Mouse (Mus musculus): ENCODE results near the gene Myom1. TPM values are rescaled to one million over a fixed set of nuclear protein-coding genes. Genes with fewer than 3 reads are reported as not detected.

The Myom1 gene
- polyA plus RNA-seq, 1 experiment from 2014 or later, result 224 TPM

DNA sequence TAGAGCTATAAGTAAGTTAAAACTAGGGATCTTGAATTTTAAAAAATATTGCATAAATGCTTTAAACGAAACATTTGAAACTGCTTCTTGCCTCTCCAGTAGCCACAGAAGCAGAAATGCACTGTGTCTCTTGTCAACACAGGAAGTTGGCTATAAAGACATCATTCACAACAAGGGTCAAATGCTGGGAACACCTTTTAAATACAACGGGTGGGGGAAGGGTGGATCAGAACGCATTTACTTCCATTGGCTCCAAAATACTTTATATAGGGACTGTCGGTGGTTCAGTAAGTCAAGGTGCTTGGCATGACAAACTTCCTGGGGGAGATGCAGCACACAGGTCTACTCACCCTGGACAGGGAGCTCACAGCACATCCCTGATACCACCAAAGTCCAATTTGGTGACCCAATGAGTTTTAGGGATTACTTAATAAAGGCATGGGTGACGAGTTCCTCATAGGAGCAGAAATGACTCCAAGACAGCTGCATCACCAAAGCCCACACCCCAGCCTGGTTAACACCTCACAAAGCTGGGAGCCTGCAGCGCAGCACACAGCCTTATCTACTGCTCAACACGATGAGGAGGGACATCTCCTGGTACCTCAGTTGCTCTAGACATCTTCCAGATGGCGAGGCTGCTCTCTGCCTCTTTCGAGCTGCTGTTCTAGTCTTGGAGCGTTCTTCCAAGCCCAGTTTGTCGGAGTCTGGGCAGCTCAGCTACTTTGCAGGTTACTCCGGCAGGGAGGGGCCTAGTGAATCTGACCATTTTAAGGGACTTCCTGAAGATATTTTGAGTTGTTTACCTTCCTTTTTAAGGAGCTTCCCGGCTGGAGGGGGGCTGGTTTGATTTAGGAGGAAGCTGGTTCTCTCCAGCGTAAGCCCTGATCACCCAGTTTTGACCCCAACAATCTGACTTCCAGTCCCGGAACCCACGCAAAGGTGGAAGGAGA lies 134.2 kb downstream of the Myom1 start:
- Histone ChIP-seq H3K4me1 (ENCODE audit: control insufficient read depth, insufficient read depth, low read length) (no peaks in the 10 kb centered on the region), H3K4me3 (ENCODE audit: low read length) (no peak overlapping the region), H3K27me3 (ENCODE audit: control insufficient read depth, insufficient read depth, low read length) (no peaks in the 10 kb centered on the region), H3K36me3 (ENCODE audit: control insufficient read depth, insufficient read depth) (no peaks in the 10 kb centered on the region), H3K27ac (ENCODE audit: low read length) (no peak overlapping the region), H3K4me2 (ENCODE audit: low read depth, low read length) (no peak overlapping the region), H3K9ac (ENCODE audit: low read length) (no peak overlapping the region), H3K9me3 (replicated peaks; ENCODE audit: control insufficient read depth, low read length) (no peaks in the 10 kb centered on the region)
- WGBS, result 58% methylated on average over 16 of the region's 16 CpGs
- ATAC-seq (replicated peaks; ENCODE audit: extremely low read depth, insufficient read depth, low FRiP score), result no peak

DNA sequence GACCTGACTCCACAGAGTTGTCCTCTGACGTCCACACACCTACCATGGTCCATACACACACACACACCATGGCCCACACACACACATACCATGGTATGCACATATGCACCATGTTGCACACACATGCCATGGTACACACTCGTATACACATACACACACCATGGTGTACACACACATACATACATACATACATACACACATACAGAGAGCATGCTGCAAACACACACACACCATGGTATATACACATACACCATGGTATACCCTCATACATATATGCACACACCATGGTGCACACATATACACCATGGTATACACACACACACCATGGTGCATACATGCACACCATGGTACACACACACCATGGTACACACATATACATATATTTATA lies 134.9 kb downstream of the Myom1 start:
- WGBS, result 67% methylated on average over 2 of the region's 2 CpGs
- Histone ChIP-seq H3K4me2 (ENCODE audit: low read depth, low read length) (no peak overlapping the region), H3K4me3 (ENCODE audit: low read length) (no peak overlapping the region), H3K36me3 (ENCODE audit: control insufficient read depth, insufficient read depth) (no peaks in the 10 kb centered on the region), H3K9me3 (replicated peaks; ENCODE audit: control insufficient read depth, low read length) (no peaks in the 10 kb centered on the region), H3K27me3 (ENCODE audit: control insufficient read depth, insufficient read depth, low read length) (no peaks in the 10 kb centered on the region), H3K27ac (ENCODE audit: low read length) (no peak overlapping the region), H3K4me1 (ENCODE audit: control insufficient read depth, insufficient read depth, low read length) (no peaks in the 10 kb centered on the region), H3K9ac (ENCODE audit: low read length) (no peak overlapping the region)
- ATAC-seq (replicated peaks; ENCODE audit: extremely low read depth, insufficient read depth, low FRiP score), result no peak

DNA sequence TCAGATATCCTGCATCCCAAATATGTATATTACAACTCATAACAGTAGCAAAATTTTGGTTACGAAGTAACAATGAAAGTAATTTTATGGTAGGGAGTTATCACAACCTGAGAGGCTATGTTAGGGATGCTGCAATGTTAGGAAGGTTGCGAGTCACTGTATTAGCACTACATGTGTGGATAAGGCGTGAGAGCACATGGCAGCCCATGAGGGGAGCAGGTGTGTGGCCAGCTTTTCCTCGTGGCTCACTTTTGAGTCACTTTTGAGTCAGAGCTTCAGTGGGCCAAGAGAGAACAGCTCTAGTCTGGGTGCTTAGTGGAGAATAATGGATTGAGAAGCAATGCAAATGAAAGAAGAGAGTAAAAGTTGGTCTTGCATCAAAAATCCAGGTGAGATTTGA lies 139.6 kb downstream of the Myom1 start:
- Histone ChIP-seq H3K4me1 (ENCODE audit: control insufficient read depth, insufficient read depth, low read length) (no peaks in the 10 kb centered on the region), H3K9ac (ENCODE audit: low read length) (no peak overlapping the region), H3K36me3 (ENCODE audit: control insufficient read depth, insufficient read depth) (no peaks in the 10 kb centered on the region), H3K4me2 (ENCODE audit: low read depth, low read length) (no peak overlapping the region), H3K4me3 (ENCODE audit: low read length) (no peak overlapping the region), H3K27me3 (ENCODE audit: control insufficient read depth, insufficient read depth, low read length) (no peaks in the 10 kb centered on the region), H3K9me3 (replicated peaks; ENCODE audit: control insufficient read depth, low read length) (no peaks in the 10 kb centered on the region), H3K27ac (ENCODE audit: low read length) (no peak overlapping the region)
- ATAC-seq (replicated peaks; ENCODE audit: extremely low read depth, insufficient read depth, low FRiP score), result no peak
- WGBS, result 77% methylated on average over 4 of the region's 4 CpGs

DNA sequence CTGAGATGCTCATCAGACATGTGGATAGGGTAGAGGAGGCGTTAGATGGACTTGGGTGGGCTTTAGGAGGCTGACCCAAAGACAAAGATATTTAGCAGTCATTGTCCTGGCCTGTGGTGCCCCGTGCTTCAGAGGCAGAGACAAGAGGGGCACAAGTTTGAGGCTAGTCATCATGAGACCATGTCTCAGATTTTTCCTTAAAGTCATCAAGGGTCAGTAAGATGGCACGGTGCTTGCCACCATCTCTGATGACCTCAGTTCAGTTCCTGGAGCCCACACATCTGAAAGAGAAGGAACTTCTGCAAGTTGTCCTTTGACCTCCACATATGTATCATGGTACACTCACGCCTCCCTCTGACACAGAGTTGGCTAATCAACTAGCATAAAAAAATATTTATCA lies 140.7 kb downstream of the Myom1 start:
- no peaks in the 10 kb centered on the region for H3K4me1 ChIP-seq (ENCODE audit: control insufficient read depth, insufficient read depth, low read length)
- H3K4me2 ChIP-seq (ENCODE audit: low read depth, low read length), result no peak overlapping the region
- no peak for ATAC-seq (replicated peaks; ENCODE audit: extremely low read depth, insufficient read depth, low FRiP score)
- no peak overlapping the region for H3K27ac ChIP-seq (ENCODE audit: low read length)
- no peak overlapping the region for H3K4me3 ChIP-seq (ENCODE audit: low read length)
- no peak overlapping the region for H3K9ac ChIP-seq (ENCODE audit: low read length)
- H3K9me3 ChIP-seq (replicated peaks; ENCODE audit: control insufficient read depth, low read length), result no peaks in the 10 kb centered on the region
- WGBS, result 74% methylated on average over 4 of the region's 4 CpGs
- H3K27me3 ChIP-seq (ENCODE audit: control insufficient read depth, insufficient read depth, low read length), result no peaks in the 10 kb centered on the region
- H3K36me3 ChIP-seq (ENCODE audit: control insufficient read depth, insufficient read depth), result no peaks in the 10 kb centered on the region

DNA sequence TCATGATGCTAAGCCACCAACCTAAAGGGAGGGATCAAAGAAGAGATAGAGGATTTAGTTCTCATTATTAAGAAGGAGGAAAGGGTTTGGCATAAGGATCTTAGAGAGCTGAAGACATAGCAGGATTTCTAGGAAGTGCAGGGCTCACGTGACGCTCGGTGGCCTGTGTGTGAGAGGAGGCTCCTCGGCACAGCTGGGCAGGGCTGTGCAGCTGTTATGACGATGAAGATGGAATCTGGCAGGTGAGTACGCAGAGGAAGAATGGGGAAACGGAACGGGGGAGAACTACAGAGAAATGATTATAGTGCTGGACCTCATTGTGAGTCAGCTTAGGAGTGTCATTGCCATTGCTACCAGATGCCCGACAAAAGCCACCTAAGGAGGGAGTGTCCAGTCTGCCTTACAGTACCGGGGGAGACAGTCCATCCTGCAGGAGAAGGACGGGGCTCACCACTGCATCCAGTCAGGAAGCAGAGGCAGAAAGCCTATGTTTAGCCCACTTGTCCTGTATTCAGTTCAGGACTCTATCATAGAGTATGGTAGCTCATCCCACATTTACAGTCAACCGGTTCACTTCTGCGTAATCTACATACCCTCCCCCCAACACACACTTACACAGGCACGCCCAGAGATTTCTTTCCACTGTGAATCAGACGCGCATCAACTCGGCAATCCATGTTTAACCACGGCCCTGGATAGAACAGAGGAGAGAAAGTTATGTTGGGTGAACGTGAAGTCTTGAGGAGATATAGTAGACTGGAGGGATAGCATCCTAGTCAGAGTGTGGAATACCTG lies 142.1 kb downstream of the Myom1 start:
- ATAC-seq (replicated peaks; ENCODE audit: extremely low read depth, insufficient read depth, low FRiP score), result no peak
- no peak overlapping the region for H3K9ac ChIP-seq (ENCODE audit: low read length)
- H3K27me3 ChIP-seq (ENCODE audit: control insufficient read depth, insufficient read depth, low read length), result no peaks in the 10 kb centered on the region
- H3K9me3 ChIP-seq (replicated peaks; ENCODE audit: control insufficient read depth, low read length), result no peaks in the 10 kb centered on the region
- no peak overlapping the region for H3K4me3 ChIP-seq (ENCODE audit: low read length)
- H3K4me2 ChIP-seq (ENCODE audit: low read depth, low read length), result no peak overlapping the region
- H3K27ac ChIP-seq (ENCODE audit: low read length), result no peak overlapping the region
- H3K36me3 ChIP-seq (ENCODE audit: control insufficient read depth, insufficient read depth), result no peaks in the 10 kb centered on the region
- WGBS, result 83% methylated on average over 19 of the region's 19 CpGs
- no peaks in the 10 kb centered on the region for H3K4me1 ChIP-seq (ENCODE audit: control insufficient read depth, insufficient read depth, low read length)

DNA sequence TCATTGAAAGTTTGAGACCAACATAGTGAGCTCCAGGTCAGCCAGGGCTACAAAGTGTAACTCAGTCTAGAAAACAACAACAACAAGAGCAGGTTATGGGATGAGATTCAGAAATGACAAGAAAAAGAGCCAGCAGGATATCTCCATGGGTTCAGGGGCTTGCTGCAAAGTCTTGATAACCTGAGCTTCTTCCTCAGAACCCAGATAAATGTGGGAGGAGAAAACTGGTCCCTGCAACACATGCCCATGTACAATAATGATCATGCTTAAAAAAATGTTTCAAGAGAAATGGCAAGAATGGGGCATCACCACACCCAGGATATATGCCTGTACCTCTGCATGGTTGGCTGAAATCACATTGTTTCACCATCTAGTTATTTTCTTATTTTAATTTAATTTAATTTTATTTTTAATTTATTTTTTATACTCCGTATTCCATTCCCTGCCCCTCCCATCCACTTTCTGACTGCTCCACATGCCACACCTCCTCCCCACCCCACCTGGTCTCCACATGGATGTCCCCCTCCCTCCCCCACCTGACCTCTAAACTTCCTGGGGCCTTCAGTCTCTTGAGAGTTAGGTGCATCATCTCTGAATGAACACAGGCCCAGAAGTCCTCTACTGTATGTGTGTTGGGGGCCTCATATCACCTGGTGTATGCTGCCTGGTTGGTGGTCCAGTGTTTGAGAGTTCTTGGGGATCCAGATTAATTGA lies 143.0 kb downstream of the Myom1 start:
- H3K4me3 ChIP-seq (ENCODE audit: low read length), result no peak overlapping the region
- H3K4me2 ChIP-seq (ENCODE audit: low read depth, low read length), result no peak overlapping the region
- H3K27ac ChIP-seq (ENCODE audit: low read length), result no peak overlapping the region
- H3K36me3 ChIP-seq (ENCODE audit: control insufficient read depth, insufficient read depth), result no peaks in the 10 kb centered on the region
- no peak overlapping the region for H3K9ac ChIP-seq (ENCODE audit: low read length)
- WGBS, result 89% methylated on average over 1 of the region's 1 CpGs
- H3K4me1 ChIP-seq (ENCODE audit: control insufficient read depth, insufficient read depth, low read length), result no peaks in the 10 kb centered on the region
- no peaks in the 10 kb centered on the region for H3K27me3 ChIP-seq (ENCODE audit: control insufficient read depth, insufficient read depth, low read length)
- H3K9me3 ChIP-seq (replicated peaks; ENCODE audit: control insufficient read depth, low read length), result no peaks in the 10 kb centered on the region
- ATAC-seq (replicated peaks; ENCODE audit: extremely low read depth, insufficient read depth, low FRiP score), result no peak

DNA sequence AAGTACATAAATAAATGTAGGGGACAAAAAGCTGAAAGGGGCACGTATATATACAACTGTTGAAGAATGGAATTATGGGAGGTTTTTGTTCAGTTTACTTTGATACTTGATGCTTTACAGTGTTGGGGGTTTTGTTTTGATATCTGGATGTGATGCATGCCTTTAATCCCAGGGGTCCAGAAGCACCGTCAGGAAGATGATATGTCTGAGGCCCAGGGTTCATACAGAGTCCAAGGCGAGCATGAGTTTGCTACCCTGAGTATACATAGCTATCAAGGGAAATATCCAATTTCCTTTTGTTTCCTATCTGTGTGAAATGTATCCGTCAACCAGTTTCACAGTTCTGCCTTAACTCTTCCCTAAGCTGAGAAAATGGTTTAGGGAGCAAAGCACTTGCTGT lies 150.9 kb downstream of the Myom1 start:
- Histone ChIP-seq H3K27me3 (ENCODE audit: control insufficient read depth, insufficient read depth, low read length) (no peaks in the 10 kb centered on the region), H3K36me3 (ENCODE audit: control insufficient read depth, insufficient read depth) (no peaks in the 10 kb centered on the region), H3K4me3 (ENCODE audit: low read length) (no peak overlapping the region), H3K9ac (ENCODE audit: low read length) (no peak overlapping the region), H3K9me3 (replicated peaks; ENCODE audit: control insufficient read depth, low read length) (no peaks in the 10 kb centered on the region), H3K27ac (ENCODE audit: low read length) (no peak overlapping the region), H3K4me2 (ENCODE audit: low read depth, low read length) (no peak overlapping the region), H3K4me1 (ENCODE audit: control insufficient read depth, insufficient read depth, low read length) (no peaks in the 10 kb centered on the region)
- 51% methylated on average over 4 of the region's 4 CpGs for WGBS
- ATAC-seq (replicated peaks; ENCODE audit: extremely low read depth, insufficient read depth, low FRiP score), result no peak

DNA sequence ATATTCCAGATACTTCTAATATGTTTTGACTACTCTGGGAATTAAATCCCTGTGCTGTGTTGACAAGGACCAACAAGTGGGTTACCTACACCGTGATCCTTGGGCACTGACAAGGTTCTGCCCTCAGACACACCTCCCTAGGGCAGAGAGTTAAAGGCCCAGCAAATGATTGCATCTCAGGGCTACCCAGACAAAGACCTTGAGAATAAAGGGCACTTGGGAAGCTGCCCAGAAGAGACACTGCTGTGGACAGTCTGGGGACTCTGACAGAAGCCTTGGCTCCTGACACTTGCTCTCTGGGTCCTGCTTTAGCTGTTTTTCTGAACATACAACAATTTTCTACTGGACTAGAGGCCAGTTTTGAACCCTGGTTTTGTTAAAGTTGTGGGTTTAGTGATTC lies 152.8 kb downstream of the Myom1 start:
- no peak overlapping the region for H3K27ac ChIP-seq (ENCODE audit: low read length)
- H3K4me1 ChIP-seq (ENCODE audit: control insufficient read depth, insufficient read depth, low read length), result no peaks in the 10 kb centered on the region
- H3K9ac ChIP-seq (ENCODE audit: low read length), result no peak overlapping the region
- 48% methylated on average over 1 of the region's 1 CpGs for WGBS
- H3K9me3 ChIP-seq (replicated peaks; ENCODE audit: control insufficient read depth, low read length), result no peaks in the 10 kb centered on the region
- no peaks in the 10 kb centered on the region for H3K36me3 ChIP-seq (ENCODE audit: control insufficient read depth, insufficient read depth)
- no peak overlapping the region for H3K4me2 ChIP-seq (ENCODE audit: low read depth, low read length)
- no peak overlapping the region for H3K4me3 ChIP-seq (ENCODE audit: low read length)
- ATAC-seq (replicated peaks; ENCODE audit: extremely low read depth, insufficient read depth, low FRiP score), result no peak
- H3K27me3 ChIP-seq (ENCODE audit: control insufficient read depth, insufficient read depth, low read length), result no peaks in the 10 kb centered on the region
